Mouse (Mus musculus) CD8-positive naive resting alpha-beta T cell, adult 2 months (primary cell): ENCODE results near the gene Fmnl3.
"Not testable (repeated sequence)": the region's sequence is repeated elsewhere in the genome, so short reads cannot be mapped to it uniquely, and the experiment has no call there.

Experiments used
- DNase-seq, 2 experiments: peaks; one replicate each; pipeline ENCODE4 v3.0.0; 2022; ENCODE audit warnings: low read depth in 2 of 2, low spot score in 2 of 2

Gene Fmnl3

GRCm38 (mm10) chr15:99390472-99391401 is 20.5 kb upstream of the Fmnl3 start:
- no peak for DNase-seq

GRCm38 (mm10) chr15:99387976-99388375 is 17.7 kb upstream of the Fmnl3 start:
- DNase-seq: no peak

- DNase-seq: no peak
These were observed 16.5 kb upstream of the Fmnl3 start for GRCm38 (mm10) chr15:99386796-99387195.

GRCm38 (mm10) chr15:99386110-99386509 is 15.8 kb upstream of the Fmnl3 start:
- DNase-seq: not testable (repeated sequence)

GRCm38 (mm10) chr15:99384071-99384470 is 13.8 kb upstream of the Fmnl3 start:
- no peak for DNase-seq

GRCm38 (mm10) chr15:99382893-99383292 is 12.6 kb upstream of the Fmnl3 start:
- DNase-seq: no peak

GRCm38 (mm10) chr15:99376240-99376639 is 6.0 kb upstream of the Fmnl3 start:
- DNase-seq: no peak

- DNase-seq: no peak
These were observed 5.3 kb upstream of the Fmnl3 start for GRCm38 (mm10) chr15:99375581-99375980.

- no peak for DNase-seq
These were observed 4.8 kb upstream of the Fmnl3 start for GRCm38 (mm10) chr15:99375036-99375435.

GRCm38 (mm10) chr15:99372761-99373160 is 2.5 kb upstream of the Fmnl3 start:
- no peak for DNase-seq

- DNase-seq: no peak
These were observed 1.5 kb upstream of the Fmnl3 start for GRCm38 (mm10) chr15:99371526-99372340.

- DNase-seq: no peak
These were observed 701 bp downstream of the Fmnl3 start for GRCm38 (mm10) chr15:99369391-99370171.

GRCm38 (mm10) chr15:99368583-99369266 is 1.6 kb downstream of the Fmnl3 start:
- no peak for DNase-seq

- DNase-seq: peak; percentile 16 to 24
These were observed 5.4 kb downstream of the Fmnl3 start for GRCm38 (mm10) chr15:99364921-99365320.

GRCm38 (mm10) chr15:99364022-99364530 is 6.2 kb downstream of the Fmnl3 start:
- DNase-seq: no peak

GRCm38 (mm10) chr15:99358952-99359351 is 11.3 kb downstream of the Fmnl3 start:
- no peak for DNase-seq

- DNase-seq: no peak
These were observed 13.8 kb downstream of the Fmnl3 start for GRCm38 (mm10) chr15:99356462-99356861.

GRCm38 (mm10) chr15:99355660-99356059 is 14.6 kb downstream of the Fmnl3 start:
- DNase-seq: no peak

- no peak for DNase-seq
These were observed 18.0 kb downstream of the Fmnl3 start for GRCm38 (mm10) chr15:99352306-99352705.

- no peak for DNase-seq
These were observed 18.7 kb downstream of the Fmnl3 start for GRCm38 (mm10) chr15:99351610-99352009.
